Mouse (Mus musculus): ENCODE measurements around the gene Bcl9l.

DNA sequence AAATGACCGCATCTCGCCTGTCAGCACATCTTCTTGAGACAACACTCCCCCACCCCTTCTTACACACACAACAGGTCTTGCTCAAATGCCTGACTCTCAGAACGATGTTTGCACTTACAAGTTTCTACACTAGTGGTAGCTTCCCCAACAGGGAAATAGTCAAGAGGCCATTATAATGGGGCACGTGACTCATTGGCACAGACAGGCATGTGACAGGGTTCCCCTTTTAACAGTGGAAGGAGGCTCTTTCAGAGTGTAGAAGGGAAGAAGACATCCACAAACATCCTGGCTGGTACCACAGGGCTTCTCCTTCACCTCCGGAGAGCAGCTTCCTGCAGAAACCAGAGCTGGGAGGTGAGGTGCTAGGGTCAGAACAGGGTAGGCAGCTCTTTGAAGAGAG is 20.7 kb upstream of the Bcl9l start:
- TF ChIP-seq CTCF (IDR thresholded peaks at IDR 0.05; ENCODE audit: borderline replicate concordance, insufficient read depth, low read length) (no peak), POLR2A (IDR thresholded peaks at IDR 0.05; ENCODE audit: low read depth, low read length) (no peak)
